Mouse (Mus musculus) liver (tissue): Measurements from ENCODE around the gene Fdx1l.
"Not testable (repeated sequence)": the region's sequence is repeated elsewhere in the genome, so short reads cannot be mapped to it uniquely, and the experiment has no call there.

Source experiments
- DNase-seq: peaks from one replicate; pipeline ENCODE4 v3.0.0-alpha.2; 2020; ENCODE audit warnings: mixed read lengths

Fdx1l gene

DNA sequence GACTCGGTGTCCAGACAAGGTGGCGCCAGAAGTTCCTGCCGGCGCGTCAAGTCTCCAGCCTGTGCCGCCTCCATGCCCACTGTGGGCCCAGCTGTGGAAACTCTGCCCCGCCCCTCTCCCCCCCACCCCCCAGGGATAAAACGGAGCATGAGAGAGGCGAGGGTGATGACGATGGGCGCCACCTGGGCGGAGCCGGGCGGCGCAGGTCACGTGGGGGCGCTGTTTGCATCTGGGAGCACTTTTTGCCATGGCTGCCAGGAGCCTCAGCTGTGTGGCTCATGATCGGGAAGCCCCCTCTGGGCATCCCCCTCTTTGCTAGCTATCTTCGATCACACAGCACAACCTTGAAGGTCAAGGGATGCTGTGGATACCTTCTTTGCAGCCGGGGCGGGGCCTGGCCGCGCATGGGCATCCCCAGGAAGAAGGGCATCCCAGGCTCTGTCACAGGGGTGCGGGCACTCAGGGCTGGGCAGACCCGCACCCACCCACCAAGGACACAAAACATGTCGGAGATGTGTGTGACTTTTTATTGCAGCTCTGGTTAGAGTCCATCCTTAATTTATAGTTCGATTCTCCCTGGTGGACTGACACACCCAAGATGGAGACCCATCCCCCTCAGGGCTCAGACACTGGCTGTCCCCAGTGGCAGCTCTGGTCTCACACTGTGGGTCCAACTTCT, 6.3 kb downstream of the Fdx1l start, which contains the start of gene Zglp1:
Gene Zglp1, minus strand, starts transcription at position 88 of the 679 bp plus-strand sequence.
- no peak for DNase-seq

DNA sequence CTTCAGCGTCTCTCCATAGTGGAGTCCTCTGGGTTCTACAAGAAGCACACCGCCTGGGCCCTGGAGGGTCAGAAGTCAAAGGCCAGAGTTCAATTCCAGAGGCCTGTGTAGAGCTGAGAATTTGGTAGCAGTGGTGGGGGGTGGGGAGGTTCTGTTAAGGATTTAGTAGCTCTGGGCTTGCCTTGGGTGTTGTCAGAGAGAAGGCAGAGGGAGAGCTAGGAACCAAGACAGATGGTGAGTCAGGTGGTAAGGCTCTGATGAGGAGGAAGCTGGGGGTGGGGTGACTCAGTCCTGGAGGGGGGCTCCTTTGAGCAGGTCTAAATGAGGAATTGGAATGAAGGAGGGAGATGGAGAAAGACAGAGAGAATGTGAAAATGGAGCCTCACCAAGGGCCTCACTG, 10.5 kb downstream of the Fdx1l start:
- no peak for DNase-seq

DNA sequence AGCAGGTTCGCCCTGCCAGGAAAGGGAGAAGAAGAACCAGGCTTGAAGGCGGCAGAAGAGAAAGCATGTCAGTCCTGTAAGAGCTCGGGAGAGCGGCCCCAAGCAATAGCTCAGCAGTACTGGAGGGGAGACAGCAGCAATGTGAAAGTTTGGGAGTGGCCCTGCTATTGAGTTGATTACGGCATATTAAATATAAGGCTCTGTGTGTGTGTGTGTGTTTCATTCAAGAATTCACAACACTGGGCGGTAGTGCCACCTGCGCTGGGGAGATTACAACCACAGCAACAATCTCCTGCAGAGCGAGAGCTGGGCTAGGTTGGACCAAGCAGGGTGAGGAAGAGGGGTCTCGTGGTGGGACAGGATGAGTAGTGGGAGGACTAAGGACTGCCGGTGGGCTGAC, 21.8 kb downstream of the Fdx1l start:
- DNase-seq = no peak

DNA sequence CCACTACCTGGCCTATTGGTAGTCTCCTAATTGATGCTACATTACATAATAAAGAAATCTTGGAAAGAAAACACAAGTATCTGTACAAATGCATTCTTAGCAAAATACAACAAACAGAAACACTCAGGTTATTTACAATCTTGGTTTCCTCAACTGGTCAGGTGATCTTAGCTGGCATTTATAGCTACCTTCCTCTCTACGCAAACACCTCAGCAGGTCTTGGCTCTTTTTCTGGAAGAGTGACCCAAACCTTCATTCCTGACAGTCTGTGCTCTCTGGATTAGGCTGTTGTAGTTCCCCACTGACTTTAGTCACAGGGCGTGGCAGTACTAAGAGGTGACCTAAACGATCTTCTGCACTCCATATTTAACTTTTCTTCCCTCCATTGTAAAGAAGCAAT, 28.2 kb downstream of the Fdx1l start:
- no peak for DNase-seq

DNA sequence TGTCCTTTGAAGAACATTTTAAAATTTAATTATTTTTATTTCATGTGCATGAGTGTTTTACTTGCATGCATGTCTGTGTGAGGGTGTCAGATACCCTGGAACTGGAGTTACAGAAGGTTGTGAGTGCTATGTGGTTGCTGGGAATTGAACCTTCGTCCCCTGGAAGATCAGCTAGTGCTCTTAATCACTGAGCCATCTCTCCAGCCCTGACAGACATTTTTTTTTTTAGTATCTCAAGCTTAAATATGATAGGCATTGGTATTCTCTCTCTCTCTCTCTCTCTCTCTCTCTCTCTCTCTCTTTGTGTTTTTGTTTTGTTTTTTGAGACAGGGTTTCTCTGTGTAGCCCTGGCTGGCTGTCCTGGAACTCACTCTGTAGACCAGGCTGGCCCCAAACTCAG, 28.6 kb downstream of the Fdx1l start:
- DNase-seq = not testable (repeated sequence)

DNA sequence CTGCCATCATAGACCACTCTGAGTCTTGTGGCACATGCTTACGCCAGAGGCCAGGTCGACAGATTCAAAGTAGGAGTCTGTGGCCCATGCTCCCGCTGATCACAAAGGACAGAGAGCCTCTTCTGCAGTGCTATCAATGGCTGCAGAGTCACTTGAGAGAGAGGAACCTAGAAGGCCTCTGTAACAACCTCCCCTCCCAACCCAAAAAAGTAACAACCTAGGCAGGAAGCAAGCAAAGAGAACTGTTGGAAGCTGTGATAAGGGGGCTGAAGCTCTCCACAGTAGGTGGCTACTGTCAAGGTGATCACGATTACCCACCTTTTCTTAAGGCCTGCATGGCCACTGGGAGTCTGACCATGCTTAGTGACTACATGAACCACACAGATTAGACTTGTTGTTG, 29.9 kb downstream of the Fdx1l start:
- DNase-seq = no peak

DNA sequence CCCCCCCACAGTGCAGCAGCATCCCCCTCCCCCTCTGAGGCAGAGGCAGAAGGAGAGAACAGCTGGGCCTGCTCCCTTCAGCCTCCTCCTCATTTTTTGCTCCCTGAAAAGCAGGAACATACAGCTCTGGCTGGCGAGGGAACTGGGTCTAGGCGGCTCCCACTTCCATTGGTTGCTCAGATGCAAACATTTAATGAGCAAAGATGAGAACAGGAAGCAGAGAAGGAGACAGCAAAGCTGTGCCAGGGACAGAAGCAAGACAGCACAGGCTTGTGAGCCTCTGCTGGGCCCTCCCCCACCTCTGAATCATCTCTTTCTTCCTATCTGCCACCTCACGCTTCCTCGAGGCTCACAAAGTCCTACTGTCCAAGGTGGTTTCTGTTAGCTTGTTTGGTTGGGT, 32.1 kb downstream of the Fdx1l start:
- DNase-seq = no peak

DNA sequence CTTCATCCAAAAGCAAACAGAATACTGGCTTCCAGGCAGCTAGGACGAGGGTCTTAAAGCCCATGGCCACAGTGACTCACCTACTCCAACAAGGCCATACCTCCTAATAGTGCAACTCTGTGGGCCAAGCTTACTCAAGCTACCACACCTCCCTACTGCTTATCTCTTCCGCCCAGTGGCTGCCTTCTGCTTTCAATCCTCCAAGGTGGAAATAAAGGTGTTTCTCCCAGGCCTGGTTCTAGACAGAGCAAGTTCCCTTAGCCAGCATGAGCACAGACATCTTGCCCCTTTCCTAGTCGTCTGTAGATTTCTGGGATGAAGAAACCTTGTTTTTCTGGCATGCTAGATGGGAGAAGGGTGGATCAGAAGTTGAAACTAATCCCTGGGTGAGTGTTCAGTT, 33.6 kb downstream of the Fdx1l start:
- DNase-seq = peak; percentile 51

DNA sequence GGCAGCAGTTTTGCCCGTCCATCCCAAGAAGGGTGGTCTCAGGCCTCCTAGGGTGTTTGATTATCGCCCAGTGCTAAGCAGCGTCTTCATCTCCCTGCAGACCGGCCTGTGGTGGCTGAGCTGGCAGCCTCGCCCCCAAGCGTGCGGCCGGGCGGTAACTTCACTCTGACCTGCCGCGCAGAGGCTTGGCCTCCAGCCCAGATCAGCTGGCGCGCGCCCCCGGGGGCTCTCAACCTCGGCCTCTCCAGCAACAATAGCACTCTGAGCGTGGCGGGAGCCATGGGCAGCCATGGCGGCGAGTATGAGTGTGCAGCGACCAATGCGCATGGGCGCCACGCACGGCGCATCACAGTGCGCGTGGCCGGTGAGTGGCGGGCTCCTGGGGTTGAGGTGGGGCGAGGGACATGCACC, 35.9 kb downstream of the Fdx1l start:
- no peak for DNase-seq

DNA sequence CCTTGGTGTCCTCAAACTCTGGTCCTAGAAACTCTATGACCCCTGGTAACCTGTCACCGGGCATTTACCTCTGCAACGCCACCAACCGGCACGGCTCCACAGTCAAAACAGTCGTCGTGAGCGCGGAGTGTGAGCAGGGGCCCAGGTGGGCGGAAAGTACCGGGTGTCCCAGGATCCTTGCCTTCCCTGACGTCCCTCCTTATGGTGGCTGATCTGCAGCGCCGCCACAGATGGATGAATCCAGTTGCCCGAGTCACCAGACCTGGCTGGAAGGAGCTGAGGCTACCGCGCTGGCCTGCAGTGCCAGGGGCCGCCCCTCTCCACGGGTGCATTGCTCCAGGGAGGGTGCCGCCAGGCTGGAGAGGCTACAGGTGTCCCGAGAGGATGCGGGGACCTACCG, 36.7 kb downstream of the Fdx1l start:
- no peak for DNase-seq

DNA sequence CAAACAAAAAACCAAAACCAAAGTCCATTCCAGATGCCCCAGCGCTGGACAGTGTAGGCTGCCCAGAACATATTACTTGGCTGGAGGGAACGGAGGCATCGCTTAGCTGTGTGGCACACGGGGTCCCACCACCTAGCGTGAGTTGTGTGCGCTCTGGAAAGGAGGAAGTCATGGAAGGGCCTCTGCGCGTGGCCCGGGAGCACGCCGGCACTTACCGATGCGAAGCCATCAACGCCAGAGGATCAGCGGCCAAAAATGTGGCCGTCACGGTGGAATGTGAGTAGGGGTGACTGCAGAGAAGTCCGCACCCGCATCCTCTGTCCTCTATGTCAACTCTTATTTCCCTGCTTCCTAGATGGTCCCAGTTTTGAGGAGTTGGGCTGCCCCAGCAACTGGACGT, 37.3 kb downstream of the Fdx1l start:
- DNase-seq = no peak

DNA sequence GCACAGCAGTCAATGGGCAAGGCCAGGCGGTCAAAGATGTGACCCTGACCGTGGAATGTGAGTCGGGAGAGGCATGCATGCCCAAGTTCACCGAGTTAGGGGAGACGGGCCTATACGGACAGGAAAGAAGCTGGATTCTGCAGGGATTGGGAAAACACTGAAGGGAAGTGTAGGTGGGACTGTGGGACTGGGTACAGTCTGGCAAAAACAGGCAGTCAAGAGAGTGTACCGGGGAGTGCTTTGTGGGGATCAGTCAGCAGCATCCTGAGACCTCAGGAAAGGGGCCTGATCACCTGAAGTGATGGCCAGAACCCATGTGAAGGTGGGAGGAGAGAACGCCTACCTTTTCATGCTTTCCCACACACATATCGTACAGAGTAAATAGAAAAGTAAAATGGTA, 37.8 kb downstream of the Fdx1l start:
- no peak for DNase-seq

DNA sequence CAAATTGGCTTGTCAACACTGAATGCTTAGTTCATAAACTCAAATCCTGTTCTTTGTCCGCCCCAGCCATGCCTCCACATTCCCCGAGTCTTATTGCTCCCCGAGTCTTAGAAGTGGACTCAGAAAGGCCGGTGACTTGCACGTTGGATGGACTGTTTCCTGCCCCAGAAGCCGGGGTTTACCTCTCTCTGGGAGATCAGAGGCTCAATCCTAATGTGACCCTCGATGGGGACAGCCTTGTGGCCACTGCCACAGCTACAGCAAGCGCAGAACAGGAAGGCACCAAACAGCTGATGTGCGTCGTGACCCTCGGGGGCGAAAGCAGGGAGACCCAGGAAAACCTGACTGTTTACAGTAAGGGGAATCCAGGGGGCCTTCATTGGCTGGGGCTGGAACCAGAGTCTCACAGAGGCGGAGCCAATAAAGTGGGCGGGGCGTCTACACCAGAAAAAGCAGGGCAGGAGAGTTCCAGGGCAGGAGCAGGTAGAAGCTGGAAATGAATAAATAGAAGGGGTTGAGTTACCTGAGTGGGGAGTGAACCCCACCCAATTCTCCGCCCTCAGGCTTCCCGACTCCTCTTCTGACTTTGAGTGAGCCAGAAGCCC, 38.8 kb downstream of the Fdx1l start:
- peak; percentile 62 for DNase-seq

DNA sequence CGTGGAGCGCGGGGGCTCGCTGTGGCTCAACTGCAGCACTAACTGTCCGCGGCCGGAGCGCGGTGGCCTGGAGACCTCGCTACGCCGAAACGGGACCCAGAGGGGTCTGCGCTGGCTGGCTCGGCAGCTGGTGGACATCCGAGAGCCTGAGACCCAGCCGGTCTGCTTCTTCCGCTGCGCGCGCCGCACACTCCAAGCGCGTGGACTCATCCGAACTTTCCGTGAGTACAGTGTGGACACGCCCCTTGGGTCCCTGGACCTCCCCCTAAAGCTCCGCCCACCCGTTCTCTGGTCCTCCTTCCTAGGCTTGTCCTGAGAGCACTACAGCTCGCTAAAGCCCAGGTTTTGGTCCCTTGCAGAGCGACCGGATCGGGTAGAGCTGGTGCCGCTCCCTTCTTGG, 40.3 kb downstream of the Fdx1l start:
- DNase-seq = peak; percentile 94

DNA sequence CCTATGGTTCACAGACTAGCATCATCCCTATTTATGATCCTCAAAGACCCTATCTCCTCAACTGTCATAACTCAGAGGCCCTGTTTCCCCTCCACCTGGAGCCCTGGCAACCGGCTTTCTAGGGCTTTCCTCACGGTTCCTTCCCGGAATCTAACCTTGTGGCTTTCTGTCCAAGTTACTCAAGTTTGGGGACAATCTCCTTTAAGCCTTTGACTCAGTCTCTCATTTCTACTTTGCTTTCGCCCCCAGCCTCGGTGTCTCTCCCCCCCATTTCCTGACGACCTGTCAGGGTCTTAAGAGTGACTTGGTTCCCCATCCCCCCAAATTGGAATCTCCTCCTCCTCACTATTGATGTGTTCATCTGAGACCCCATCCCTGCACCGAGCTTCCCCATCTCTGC, 40.9 kb downstream of the Fdx1l start:
- DNase-seq = no peak

DNA sequence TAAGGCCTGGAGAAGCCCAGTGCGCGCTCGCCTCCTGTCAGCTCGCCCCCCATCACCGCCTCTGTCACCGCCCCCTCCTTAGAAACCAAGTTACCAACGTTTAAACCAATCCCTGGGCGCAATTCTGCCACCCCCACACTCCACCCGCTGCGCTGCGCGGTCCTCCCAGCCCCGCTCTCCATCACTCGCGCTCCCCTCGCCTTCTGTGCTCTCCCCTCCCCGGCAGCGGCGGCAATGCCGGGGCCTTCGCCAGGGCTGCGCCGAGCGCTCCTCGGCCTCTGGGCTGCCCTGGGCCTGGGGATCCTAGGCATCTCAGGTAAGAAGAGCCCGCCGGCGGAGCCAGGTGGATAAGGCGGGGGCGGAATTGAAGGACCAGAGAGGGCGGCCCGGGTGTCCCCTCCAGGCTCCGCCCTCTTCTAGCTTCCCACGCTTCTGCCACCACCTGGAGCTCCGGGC, 41.5 kb downstream of the Fdx1l start, which contains the start of gene Icam5:
Gene Icam5, plus strand, starts transcription at position 178 of the 456 bp plus-strand sequence.
- DNase-seq = peak; percentile 65

DNA sequence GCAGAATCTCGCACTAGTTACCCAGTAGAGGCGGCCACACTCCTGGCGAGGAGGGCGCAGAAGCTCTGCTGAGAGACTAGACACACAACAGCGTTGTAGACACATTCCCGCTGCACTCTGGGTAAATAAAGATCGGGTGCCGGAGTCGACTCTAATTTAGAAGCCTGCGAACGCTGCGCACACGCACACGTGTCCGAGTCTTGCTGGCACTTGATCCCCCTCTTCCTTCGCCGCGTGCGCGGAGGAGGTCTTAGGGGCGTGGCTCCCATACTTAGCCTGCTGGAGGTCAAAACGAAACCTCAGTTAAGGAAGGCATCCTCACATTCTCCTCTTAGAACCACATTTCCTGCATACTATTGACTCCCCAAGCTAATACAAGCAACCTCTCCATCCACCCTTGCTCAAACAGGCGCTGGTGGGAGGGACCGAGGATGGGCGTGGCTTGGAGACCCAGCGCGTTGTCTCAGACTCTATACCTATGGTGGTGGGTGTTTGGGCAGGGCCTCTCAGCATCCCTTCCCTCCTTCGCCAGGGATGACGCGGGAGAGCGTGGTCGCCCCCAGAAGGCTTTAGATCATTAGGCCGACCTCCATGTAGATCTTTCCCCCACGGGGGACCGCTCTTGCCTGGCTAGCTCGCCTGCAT, 42.0 kb downstream of the Fdx1l start:
- peak; percentile 75 for DNase-seq

DNA sequence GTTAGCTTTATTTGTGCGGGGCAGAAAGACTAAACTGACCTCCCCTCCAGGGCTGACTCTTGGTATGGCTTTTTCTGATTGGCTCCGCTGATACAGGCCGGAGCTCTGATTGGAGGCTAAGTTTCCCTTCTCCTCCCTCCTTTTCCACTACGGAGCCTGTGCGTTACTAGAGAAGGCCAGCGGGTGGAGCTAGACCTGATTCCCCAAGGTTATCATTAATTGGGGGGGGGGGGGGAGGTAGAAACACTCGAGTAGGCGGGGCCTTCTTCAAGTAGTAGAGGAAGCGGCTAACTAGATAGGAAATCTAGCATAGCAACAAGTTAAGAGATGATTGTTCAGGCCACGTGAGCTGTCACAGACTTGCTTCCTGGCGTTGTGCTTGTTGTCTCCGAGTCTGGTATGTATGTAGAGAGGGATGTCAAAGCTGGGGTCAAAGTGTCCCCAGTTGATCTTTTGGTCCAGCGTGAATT, 42.6 kb downstream of the Fdx1l start:
- peak; percentile 94 for DNase-seq

DNA sequence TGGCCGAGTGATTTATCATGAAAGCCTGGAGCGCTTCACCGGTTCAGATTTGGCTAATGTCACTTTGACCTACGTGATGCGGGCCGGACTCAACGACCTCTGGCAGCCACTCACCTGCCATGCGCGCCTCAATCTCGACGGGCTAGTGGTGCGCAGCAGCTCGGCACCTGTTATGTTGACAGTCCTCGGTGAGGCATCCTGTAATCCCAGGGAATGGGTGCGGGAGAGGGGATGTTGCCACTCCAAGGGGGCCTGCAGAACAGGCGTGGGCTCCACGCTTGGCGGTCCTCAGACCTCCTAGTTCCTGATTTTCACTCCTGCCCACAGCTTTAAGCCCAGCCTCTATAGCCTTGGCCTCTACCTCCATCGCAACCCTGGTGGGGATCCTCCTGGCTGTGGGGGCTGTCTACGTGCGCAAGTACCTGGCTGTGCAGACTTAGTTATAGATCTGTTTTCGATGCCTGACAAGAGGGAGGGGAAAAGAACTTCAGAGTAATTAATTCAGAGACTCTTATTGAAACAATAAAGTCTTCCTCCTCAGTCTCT, 43.3 kb downstream of the Fdx1l start:
- DNase-seq = peak; percentile 61

DNA sequence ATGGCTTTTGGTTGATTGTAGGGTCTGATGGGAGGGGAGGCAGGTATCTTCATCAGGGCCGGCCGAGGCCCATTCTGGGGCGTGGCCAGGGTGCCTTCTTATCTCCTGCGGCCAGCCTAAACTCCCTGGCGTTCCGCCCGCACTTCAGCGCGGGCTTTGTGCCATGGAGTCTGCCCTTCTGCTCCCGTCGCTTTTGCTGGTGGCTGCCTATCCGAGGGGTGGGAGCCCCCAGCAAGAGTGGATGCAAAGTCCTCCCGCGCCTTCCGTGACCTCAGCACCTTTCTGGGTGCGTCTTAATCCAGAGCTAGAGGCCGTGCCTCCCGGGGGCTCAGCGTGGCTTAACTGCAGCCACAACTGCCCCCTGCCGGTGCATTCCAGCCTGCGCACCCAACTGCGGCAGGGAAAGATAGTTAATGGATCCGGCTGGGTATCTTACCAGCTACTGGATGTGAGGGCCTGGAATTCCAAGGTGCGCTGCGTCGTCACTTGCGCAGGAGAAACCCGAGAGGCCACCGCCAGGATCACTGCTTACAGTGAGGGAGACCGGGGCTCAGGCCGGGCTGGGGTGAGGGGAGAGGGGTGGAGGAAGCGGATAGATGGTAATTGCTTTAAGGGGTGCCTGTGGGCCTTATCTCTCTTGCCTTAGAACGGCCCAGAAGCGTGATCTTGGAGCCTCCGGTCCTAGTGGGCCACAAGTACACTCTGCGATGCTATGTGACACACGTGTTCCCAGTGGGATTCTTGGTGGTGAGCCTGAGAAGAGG, 43.9 kb downstream of the Fdx1l start, which contains the start of gene Icam4:
Gene Icam4, plus strand, starts transcription at position 83 of the 764 bp plus-strand sequence.
- peak; percentile 95 for DNase-seq

DNA sequence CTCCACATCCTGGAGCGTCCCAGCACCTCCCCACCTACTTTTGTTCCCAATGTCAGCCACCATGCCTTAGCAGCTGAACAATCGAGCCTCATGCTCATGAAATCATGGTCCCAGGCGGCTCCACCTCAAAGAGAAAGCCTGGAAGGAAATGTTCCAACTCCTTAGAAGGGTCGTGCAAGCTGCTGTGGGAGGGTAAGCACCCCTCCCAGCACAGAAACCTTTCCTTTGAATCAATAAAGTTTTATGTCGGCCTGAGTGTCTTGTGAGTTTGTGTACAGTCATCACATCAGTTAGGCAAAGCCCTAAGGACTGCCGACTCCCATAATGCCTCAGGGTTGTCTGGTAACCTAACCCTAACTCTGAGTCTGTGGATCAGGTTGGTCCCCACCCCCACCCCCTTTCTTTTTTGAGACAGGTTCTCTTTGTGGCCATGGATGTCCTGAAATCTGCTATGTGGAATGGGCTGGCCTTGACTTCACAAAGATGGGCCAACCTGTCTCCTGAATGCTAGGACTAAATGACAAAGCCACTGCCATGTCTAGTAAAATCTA, 44.8 kb downstream of the Fdx1l start:
- DNase-seq = no peak

DNA sequence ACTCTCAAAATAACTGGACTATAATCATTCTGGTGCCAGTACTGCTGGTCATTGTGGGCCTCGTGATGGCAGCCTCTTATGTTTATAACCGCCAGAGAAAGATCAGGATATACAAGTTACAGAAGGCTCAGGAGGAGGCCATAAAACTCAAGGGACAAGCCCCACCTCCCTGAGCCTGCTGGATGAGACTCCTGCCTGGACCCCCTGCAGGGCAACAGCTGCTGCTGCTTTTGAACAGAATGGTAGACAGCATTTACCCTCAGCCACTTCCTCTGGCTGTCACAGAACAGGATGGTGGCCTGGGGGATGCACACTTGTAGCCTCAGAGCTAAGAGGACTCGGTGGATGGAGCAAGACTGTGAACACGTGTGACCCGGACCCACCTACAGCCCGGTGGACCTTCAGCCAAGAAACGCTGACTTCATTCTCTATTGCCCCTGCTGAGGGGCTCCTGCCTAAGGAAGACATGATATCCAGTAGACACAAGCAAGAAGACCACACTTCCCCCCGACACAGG, 45.6 kb downstream of the Fdx1l start:
- no peak for DNase-seq
